ENCODE assay signal across 12 mouse cellular contexts in genomic region chr12:80746031-80746813, GRCm38 (mm10). TPM values are rescaled to one million over a fixed set of nuclear protein-coding genes. Genes with fewer than 3 reads are reported as not detected.
DNase-seq lines count a peak whose midpoint lies in the region; ATAC-seq and TF ChIP-seq lines count a peak whose summit lies in the region.
"Had no signal": no experiment of that assay in that cellular context is flagged by ENCODE, and none has a peak within 500 bp of the region (broad histone marks: within the 10 kb centered on the region; RNA-seq: fewer than 3 reads in every experiment).

No protein-coding gene starts in this region.

- TF ChIP-seq CTCF in forebrain, postnatal 0 days (IDR thresholded peaks at IDR 0.05; ENCODE audit: low read depth), result no peak

- no peak overlapping the region for H3K4me2 ChIP-seq in forebrain, postnatal 0 days (ENCODE audit: low read depth)
- H3K4me2 ChIP-seq: kidney, embryonic 15.5 days had no signal

- intact Hi-C loops in left cerebral cortex, postnatal 4 days (cut with DNase I), result no loop called here

- no peak overlapping the region for H3K4me3 ChIP-seq in forebrain, postnatal 0 days (ENCODE audit: low read depth, low read length)
- H3K4me3 ChIP-seq: kidney, embryonic 15.5 days had no signal

- no peak for DNase-seq in frontal cortex, adult 2 months (ENCODE audit: extremely low spot score in 1 of 2, low spot score in 1 of 2)
- peak; percentile 65 for DNase-seq in MN1 (ENCODE audit: low spot score)
- peak; percentile 76 for DNase-seq in forebrain, postnatal 0 days
- DNase-seq in left cerebral cortex, postnatal 4 days, result peak; percentile 61
- no peak for DNase-seq in B cell, adult 2 months
- no peak for DNase-seq in c-Kit-positive CD71-positive TER-119-positive erythroid progenitor cells, embryonic 14.5 days (ENCODE audit: low spot score)
- DNase-seq: lung, postnatal 36 days had no signal

- peak overlapping the region; percentile 71 for H3K27ac ChIP-seq in forebrain, postnatal 0 days (ENCODE audit: low read depth, low read length)
- H3K27ac ChIP-seq: kidney, embryonic 15.5 days had no signal

- H3K9ac ChIP-seq in forebrain, postnatal 0 days, result no peak overlapping the region
- H3K9ac ChIP-seq: kidney, embryonic 15.5 days had no signal

- 28% methylated on average over 8 of the region's 8 CpGs for WGBS in forebrain, postnatal 0 days

- H3K27me3 ChIP-seq in forebrain, postnatal 0 days (ENCODE audit: insufficient read depth, low read length), result no peaks in the 10 kb centered on the region

- H3K9me3 ChIP-seq in forebrain, postnatal 0 days (ENCODE audit: low read length), result no peaks in the 10 kb centered on the region
- H3K9me3 ChIP-seq: kidney, embryonic 15.5 days had no signal

- no peaks in the 10 kb centered on the region for H3K36me3 ChIP-seq in forebrain, postnatal 0 days (ENCODE audit: insufficient read depth)
- H3K36me3 ChIP-seq: kidney, embryonic 15.5 days had no signal

- peak; percentile 44; the same call in 1 of the 2 replicates for ATAC-seq in frontal cortex, adult (ENCODE audit: low TSS enrichment)
- peak; percentile 94 for ATAC-seq in forebrain, postnatal 0 days
- no peak for ATAC-seq in inflammation-experienced regulatory T-cells, adult 6 months

- H3K4me1 ChIP-seq in forebrain, postnatal 0 days (ENCODE audit: insufficient read depth), result peaks cover 8% of the 10 kb centered on the region
- H3K4me1 ChIP-seq: kidney, embryonic 15.5 days had no signal

RNA-seq across cellular contexts. Expression of gene Ccdc177, which starts 14.3 kb away (rescaled TPM):
- 5.3 and 6.3 TPM in 2 replicates for polyA plus RNA-seq in frontal cortex, adult 2 months (2012; rRNA removed)
- 19.1 and 23.5 TPM in 2 replicates for total RNA-seq in forebrain, postnatal 0 days (2014; rRNA removed)
- 1.6 and 2.3 TPM in 2 replicates for polyA plus RNA-seq in forebrain, postnatal 0 days (2015; fragmentation: Nextera tagmentation; extraction: Ambion mirVana)
- 10 to 100 TPM; 17.1 to 19.5 TPM for total RNA-seq in left cerebral cortex, postnatal 4 days (2021)
- not detected for polyA plus RNA-seq in inflammation-experienced regulatory T-cells, adult 6 months (2017; shearing (Covaris generic))
- total RNA-seq: neutrophil, adult 5-6 weeks had no signal
- polyA plus RNA-seq: C2C12 had no signal

RNA-seq across cellular contexts. Expression of gene Susd6, which starts 44.1 kb away (rescaled TPM):
- polyA plus RNA-seq in frontal cortex, adult 2 months (2012; rRNA removed), result 20.7 and 22.9 TPM in 2 replicates
- total RNA-seq in forebrain, postnatal 0 days (2014; rRNA removed), result 12.5 and 15.3 TPM in 2 replicates
- polyA plus RNA-seq in forebrain, postnatal 0 days (2015; fragmentation: Nextera tagmentation; extraction: Ambion mirVana), result 6.8 and 8.0 TPM in 2 replicates
- total RNA-seq in left cerebral cortex, postnatal 4 days (2021), result 10 to 100 TPM; 19.6 to 21.4 TPM
- 10 to 100 TPM; 21.2 to 32.8 (median 26.7) TPM for polyA plus RNA-seq in inflammation-experienced regulatory T-cells, adult 6 months (2017; shearing (Covaris generic))

RNA-seq across cellular contexts. Expression of gene Plekhd1, which starts 53.8 kb away (rescaled TPM):
- 5.3 and 6.7 TPM in 2 replicates for polyA plus RNA-seq in frontal cortex, adult 2 months (2012; rRNA removed)
- total RNA-seq in forebrain, postnatal 0 days (2014; rRNA removed), result 0.77 and 1.1 TPM in 2 replicates
- 0.70 and 1.3 TPM in 2 replicates for polyA plus RNA-seq in forebrain, postnatal 0 days (2015; fragmentation: Nextera tagmentation; extraction: Ambion mirVana)
- total RNA-seq in left cerebral cortex, postnatal 4 days (2021), result 1 to 10 TPM; 1.4 to 1.6 TPM
- 1 to 10 TPM in 2 of 3 experiments, not detected in 1; 1.5 to 2.4 TPM for polyA plus RNA-seq in inflammation-experienced regulatory T-cells, adult 6 months (2017; shearing (Covaris generic))
- total RNA-seq: neutrophil, adult 5-6 weeks had no signal

Comparison
In these comparisons a context has a peak if more than half of its experiments do, and no peak if none do; other contexts are left out.
1. DNase-seq: peak in MN1 (single experiment), forebrain, postnatal 0 days (single experiment) and left cerebral cortex, postnatal 4 days (single experiment); none in frontal cortex, adult 2 months (0 of 2), B cell, adult 2 months (0 of 2) and c-Kit-positive CD71-positive TER-119-positive erythroid progenitor cells, embryonic 14.5 days (single experiment).